In the genomic region with DNA sequence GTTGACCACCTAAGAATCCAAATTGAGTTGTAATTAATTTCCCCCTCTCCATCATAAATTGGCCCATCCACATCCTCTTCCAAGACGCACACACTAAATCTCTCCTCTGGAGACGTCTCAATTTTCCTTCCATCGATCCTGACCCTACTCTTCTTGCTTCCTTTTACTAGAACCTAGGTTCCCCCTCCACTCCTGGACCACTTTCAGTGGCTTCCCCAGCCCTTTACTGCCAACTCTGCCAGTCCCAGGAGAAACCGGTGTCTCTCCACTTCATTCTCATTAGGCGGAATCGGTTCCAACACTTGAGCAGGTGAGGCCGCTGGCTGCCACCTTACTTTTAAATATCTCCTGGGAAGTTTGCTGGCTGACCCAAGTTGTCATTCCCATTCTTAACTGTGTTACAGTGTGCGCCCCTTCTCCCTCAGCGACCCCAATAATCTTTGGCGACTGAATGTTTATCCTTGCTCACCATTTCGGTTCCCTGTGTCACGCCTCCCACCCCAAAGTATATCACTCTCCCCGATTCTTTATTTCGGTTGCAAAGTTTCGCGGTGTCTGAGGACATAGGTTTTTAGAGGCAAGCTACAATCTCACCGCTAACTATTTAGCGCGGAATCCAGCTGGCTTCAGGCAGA, we compare ENCODE assay signal across 16 mouse cellular contexts. TPM values are rescaled to one million over a fixed set of nuclear protein-coding genes. Genes with fewer than 3 reads are reported as not detected.
DNase-seq lines count a peak whose midpoint lies in the region; ATAC-seq and TF ChIP-seq lines count a peak whose summit lies in the region.
"Had no signal": no experiment of that assay in that cellular context is flagged by ENCODE, and none has a peak within 500 bp of the region (broad histone marks: within the 10 kb centered on the region; RNA-seq: fewer than 3 reads in every experiment).

No protein-coding gene starts in this region.

- peaks cover 100% of the 10 kb centered on the region for H3K27me3 ChIP-seq in hindbrain, embryonic 10.5 days (ENCODE audit: insufficient read depth, poor library complexity, severe bottlenecking)
- peaks cover 77% of the 10 kb centered on the region for H3K27me3 ChIP-seq in hindbrain, postnatal 0 days (ENCODE audit: insufficient read depth, low read length)
- H3K27me3 ChIP-seq in E14TG2a.4 (ENCODE audit: insufficient read depth, low read length) = peaks cover 41% of the 10 kb centered on the region
- H3K27me3 ChIP-seq: Patski had no signal

- peaks cover 50% of the 10 kb centered on the region for H3K4me1 ChIP-seq in hindbrain, embryonic 10.5 days (replicated peaks)
- no peaks in the 10 kb centered on the region for H3K4me1 ChIP-seq in hindbrain, postnatal 0 days (ENCODE audit: insufficient read depth, low read length)
- H3K4me1 ChIP-seq in E14TG2a.4 (replicated peaks; ENCODE audit: low read depth, low read length) (peaks cover 76% of the 10 kb centered on the region), ES-E14 (ENCODE audit: control insufficient read depth in 2 of 2, insufficient read depth in 2 of 2, low read length in 2 of 2, poor library complexity in 1 of 2) (peaks cover 2 to 3% of the 10 kb centered on the region in 2 experiments; a peak in 2 of 4 replicates)

- peak overlapping the region; percentile 18; the same call in 1 of the 2 replicates for H3K4me3 ChIP-seq in hindbrain, embryonic 10.5 days
- H3K4me3 ChIP-seq in hindbrain, postnatal 0 days (ENCODE audit: low read length) = no peak overlapping the region; the same call in 1 of the 2 replicates
- H3K4me3 ChIP-seq in E14TG2a.4 (replicated peaks; ENCODE audit: low read length) (peak overlapping the region; percentile 71), ES-E14 (ENCODE audit: insufficient read depth in 1 of 2, low read depth in 1 of 2, low read length in 2 of 2, poor library complexity in 1 of 2, severe bottlenecking in 1 of 2) (peak overlapping the region; percentile 31 to 32; a peak in 2 of 4 replicates)
- H3K4me3 ChIP-seq in layer of hippocampus, adult 2 months = no peak overlapping the region
- H3K4me3 ChIP-seq: kidney, embryonic 15.5 days had no signal

- no peak for TF ChIP-seq CTCF in hindbrain, postnatal 0 days (IDR thresholded peaks at IDR 0.05; ENCODE audit: low read depth)
- TF ChIP-seq CTCF in E14TG2a.4 (conservative IDR thresholded peaks at IDR 0.05; ENCODE audit: low read length) = no peak
- TF ChIP-seq CTCF in layer of hippocampus, adult 2 months (conservative IDR thresholded peaks at IDR 0.05) = no peak

- H3K4me2 ChIP-seq in hindbrain, postnatal 0 days (ENCODE audit: low read depth, low read length) = no peak overlapping the region

- in situ Hi-C loops in ES-E14 (cut with MboI; ENCODE audit: low sequenced_read_pairs in 2 of 2, unreplicated experiment in 2 of 2) = no loop called here

- H3K9me3 ChIP-seq in hindbrain, embryonic 10.5 days = no peaks in the 10 kb centered on the region
- no peaks in the 10 kb centered on the region for H3K9me3 ChIP-seq in hindbrain, postnatal 0 days (ENCODE audit: low read length)
- no peaks in the 10 kb centered on the region for H3K9me3 ChIP-seq in E14TG2a.4 (ENCODE audit: low read length)
- no peaks in the 10 kb centered on the region for H3K9me3 ChIP-seq in ES-E14 (ENCODE audit: control insufficient read depth, insufficient read depth, low read depth, low read length)
- H3K9me3 ChIP-seq: kidney, embryonic 15.5 days had no signal

- ATAC-seq in hindbrain, postnatal 0 days = no peak
- ATAC-seq: midbrain, embryonic 16.5 days; Patski had no signal

- H3K9ac ChIP-seq in hindbrain, postnatal 0 days (replicated peaks; ENCODE audit: low read length) = no peak overlapping the region
- H3K9ac ChIP-seq in ES-E14 (ENCODE audit: insufficient read depth, low read depth, low read length, poor library complexity, severe bottlenecking) = peak overlapping the region; percentile 12; the same call in 1 of the 2 replicates
- H3K9ac ChIP-seq: kidney, embryonic 15.5 days; liver, embryonic 14.5 days had no signal

- DNase-seq in hindbrain, embryonic 10.5 days (ENCODE audit: low spot score) = no peak
- DNase-seq in hindbrain, postnatal 0 days (ENCODE audit: low spot score) = no peak
- DNase-seq in ES-E14 (ENCODE audit: low read depth, low spot score) = no peak
- DNase-seq in neural tube, embryonic 10.5 days (ENCODE audit: extremely low spot score, low spot score) = peak; percentile 63
- no peak for DNase-seq in urinary bladder, postnatal 14 days (ENCODE audit: low spot score)
- no peak for DNase-seq in layer of hippocampus, adult 2 months (ENCODE audit: low spot score in 2 of 2)
- DNase-seq: cerebellum, adult 11-12 months; right cerebral cortex, postnatal 25 days; thymus, adult 2 months had no signal

- H3K36me3 ChIP-seq in hindbrain, embryonic 10.5 days = no peaks in the 10 kb centered on the region
- no peaks in the 10 kb centered on the region for H3K36me3 ChIP-seq in hindbrain, postnatal 0 days (ENCODE audit: insufficient read depth, low read length)
- H3K36me3 ChIP-seq in E14TG2a.4 (ENCODE audit: insufficient read depth, low read length) (no peaks in the 10 kb centered on the region), ES-E14 (ENCODE audit: control insufficient read depth, insufficient read depth, low read length, poor library complexity, severe bottlenecking) (no peaks in the 10 kb centered on the region; the same call in 1 of the 2 replicates)
- H3K36me3 ChIP-seq: kidney, embryonic 15.5 days had no signal

- no peak overlapping the region for H3K27ac ChIP-seq in hindbrain, embryonic 10.5 days
- no peak overlapping the region for H3K27ac ChIP-seq in hindbrain, postnatal 0 days
- H3K27ac ChIP-seq in ES-E14 (ENCODE audit: insufficient read depth, low read depth, low read length, poor library complexity, severe bottlenecking) = no peak overlapping the region
- no peak overlapping the region for H3K27ac ChIP-seq in layer of hippocampus, adult 2 months
- H3K27ac ChIP-seq: kidney, embryonic 15.5 days; liver, embryonic 14.5 days had no signal

- WGBS in hindbrain, embryonic 10.5 days = 2% methylated on average over 19 of the region's 19 CpGs
- 3% methylated on average over 19 of the region's 19 CpGs for WGBS in hindbrain, postnatal 0 days

TF ChIP-seq in ES-E14, 5 proteins besides CTCF, POLR2A, EP300 and RAD21:
- TF ChIP-seq ZC3H11A (IDR thresholded peaks at IDR 0.05; ENCODE audit: borderline replicate concordance, low read depth, low read length) = no peak
- no peak for TF ChIP-seq MAFK (IDR thresholded peaks at IDR 0.05; ENCODE audit: insufficient read depth, low read depth, low read length)
- TF ChIP-seq ZNF384 (IDR thresholded peaks at IDR 0.05; ENCODE audit: low read depth, low read length) = no peak
- TF ChIP-seq CHD2 (IDR thresholded peaks at IDR 0.05; ENCODE audit: low read depth, low read length) = no peak
- TF ChIP-seq HCFC1 (IDR thresholded peaks at IDR 0.05; ENCODE audit: borderline replicate concordance, insufficient read depth, low read length) = no peak

RNA-seq across cellular contexts. Expression of gene Foxd3, which starts 3.4 kb away (rescaled TPM):
- polyA plus RNA-seq in hindbrain, embryonic 10.5 days (2016; fragmentation: Nextera tagmentation; extraction: Ambion mirVana) = 0.50 and 1.1 TPM in 2 replicates
- total RNA-seq in hindbrain, postnatal 0 days (2014; rRNA removed) = 5.3 and 8.1 TPM in 2 replicates
- 0.92 and 1.1 TPM in 2 replicates for polyA plus RNA-seq in hindbrain, postnatal 0 days (2015; fragmentation: Nextera tagmentation; extraction: Ambion mirVana)
- total RNA-seq in ES-E14 (2012; rRNA removed) = 26.1 and 34.7 TPM in 2 replicates
- not detected for total RNA-seq in layer of hippocampus, adult 2 months (2021)
- total RNA-seq: layer of hippocampus, adult 8-10 months; left cerebral cortex, postnatal 10 days had no signal
- polyA plus RNA-seq: Patski had no signal

Comparison
In these comparisons a context has a peak if more than half of its experiments do, and no peak if none do; other contexts are left out.
1. H3K4me3 ChIP-seq: peak in hindbrain, embryonic 10.5 days (single experiment), E14TG2a.4 (single experiment) and ES-E14 (2 of 2); none in hindbrain, postnatal 0 days (single experiment) and layer of hippocampus, adult 2 months (single experiment).